Mouse (Mus musculus) adipocyte (in vitro differentiated cells): ENCODE measurements at regions not wholly inside any gene's neighbourhood (a gene's known extent, or its start where the extent isn't known, plus 50 kb on each side); places are given as distances from the start of the nearest gene placed in this dataset.

Experiments
- DNase-seq: peaks from one replicate; pipeline ENCODE4 v3.0.0-alpha.2; 2016; ENCODE audit warnings: low spot score

GRCm38 (mm10) chr3:53393945-53394344 lies 69.2 kb downstream of the Nhlrc3 start:
- DNase-seq, result no peak

- no peak for DNase-seq
Observed at GRCm38 (mm10) chr3:53381704-53382581, 81.2 kb downstream of the Nhlrc3 start.

- no peak for DNase-seq
Observed at GRCm38 (mm10) chr3:53379519-53380181, 83.5 kb downstream of the Nhlrc3 start.

- DNase-seq, result peak; percentile 63
Observed at GRCm38 (mm10) chr3:53376864-53377447, 86.2 kb downstream of the Nhlrc3 start.

GRCm38 (mm10) chr3:53372887-53373286 lies 90.2 kb downstream of the Nhlrc3 start:
- DNase-seq, result no peak

GRCm38 (mm10) chr3:53371910-53372309 lies 91.2 kb downstream of the Nhlrc3 start:
- no peak for DNase-seq

GRCm38 (mm10) chr3:53361202-53361601 lies 101.9 kb downstream of the Nhlrc3 start:
- DNase-seq, result peak; percentile 30

- peak; percentile 68 for DNase-seq
Observed at GRCm38 (mm10) chr3:53353693-53354092, 109.4 kb downstream of the Nhlrc3 start.

- DNase-seq, result no peak
Observed at GRCm38 (mm10) chr3:53353282-53353681, 109.8 kb downstream of the Nhlrc3 start.

- no peak for DNase-seq
Observed at GRCm38 (mm10) chr3:53343638-53344037, 119.5 kb downstream of the Nhlrc3 start.

GRCm38 (mm10) chr3:53341304-53342206 lies 121.6 kb downstream of the Nhlrc3 start:
- no peak for DNase-seq

GRCm38 (mm10) chr3:53338571-53338970 lies 124.6 kb downstream of the Nhlrc3 start:
- DNase-seq, result no peak

GRCm38 (mm10) chr3:53334051-53334450 lies 129.1 kb downstream of the Nhlrc3 start:
- DNase-seq, result no peak

GRCm38 (mm10) chr3:53329528-53329927 lies 133.6 kb downstream of the Nhlrc3 start:
- no peak for DNase-seq

GRCm38 (mm10) chr3:53327424-53327823 lies 135.7 kb downstream of the Nhlrc3 start:
- no peak for DNase-seq

GRCm38 (mm10) chr3:53326967-53327366 lies 136.2 kb downstream of the Nhlrc3 start:
- no peak for DNase-seq

- no peak for DNase-seq
Observed at GRCm38 (mm10) chr3:53325080-53325479, 138.1 kb downstream of the Nhlrc3 start.

- DNase-seq, result no peak
Observed at GRCm38 (mm10) chr3:53324386-53324785, 138.7 kb downstream of the Nhlrc3 start.

GRCm38 (mm10) chr3:53315449-53315848 lies 147.7 kb downstream of the Nhlrc3 start:
- DNase-seq, result no peak
